Mouse (Mus musculus): ENCODE measurements around the gene Olfr1192-ps1.
"Not testable (repeated sequence)": the region's sequence is repeated elsewhere in the genome, so short reads cannot be mapped to it uniquely, and the experiment has no call there.

Olfr1192-ps1 gene

DNA sequence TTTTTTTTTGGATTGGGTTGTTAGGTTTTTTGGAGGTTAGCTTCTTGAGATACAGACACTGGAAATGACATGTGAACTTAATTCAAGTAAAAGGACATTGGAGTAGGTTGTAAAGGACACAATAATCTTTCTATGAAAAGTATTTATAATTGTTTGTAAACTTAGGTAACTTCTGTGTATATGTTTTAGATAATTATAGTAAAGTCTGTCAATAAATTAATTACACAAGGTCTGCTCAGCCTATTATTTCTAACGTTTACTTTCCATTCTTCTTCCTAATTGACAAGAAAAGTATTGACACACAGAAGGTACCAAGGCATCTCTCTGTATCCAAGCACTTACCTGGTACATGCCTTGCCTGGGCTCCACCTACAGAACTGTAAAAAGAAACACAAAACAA is at the start of gene Olfr1192-ps1:
Olfr1192-ps1 (plus strand) TSS at position 301 of the 400 bp plus-strand sequence.
- DNase-seq: no peak

DNA sequence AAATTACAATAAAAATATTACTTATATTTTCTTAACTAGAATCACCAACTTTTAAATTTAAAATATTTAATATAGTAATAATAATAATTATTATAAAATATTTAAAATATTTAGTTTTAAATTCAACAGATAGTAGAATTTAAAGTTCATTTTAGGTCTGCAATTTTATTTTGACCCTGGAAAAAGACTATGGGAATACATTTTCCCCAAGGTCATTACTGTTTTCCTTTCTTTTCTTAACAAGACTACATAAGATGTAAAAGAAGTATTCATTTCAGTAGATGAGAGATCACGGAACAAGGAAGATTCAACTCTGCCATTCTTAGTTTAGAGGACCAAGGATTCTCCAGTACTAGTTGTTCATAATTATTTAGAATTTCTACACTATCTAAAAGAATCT is 8.1 kb upstream of the Olfr1192-ps1 start, which contains the start of gene Olfr1191-ps1:
Olfr1191-ps1 (plus strand) TSS at position 301 of the 400 bp plus-strand sequence.
- not testable (repeated sequence) for DNase-seq

DNA sequence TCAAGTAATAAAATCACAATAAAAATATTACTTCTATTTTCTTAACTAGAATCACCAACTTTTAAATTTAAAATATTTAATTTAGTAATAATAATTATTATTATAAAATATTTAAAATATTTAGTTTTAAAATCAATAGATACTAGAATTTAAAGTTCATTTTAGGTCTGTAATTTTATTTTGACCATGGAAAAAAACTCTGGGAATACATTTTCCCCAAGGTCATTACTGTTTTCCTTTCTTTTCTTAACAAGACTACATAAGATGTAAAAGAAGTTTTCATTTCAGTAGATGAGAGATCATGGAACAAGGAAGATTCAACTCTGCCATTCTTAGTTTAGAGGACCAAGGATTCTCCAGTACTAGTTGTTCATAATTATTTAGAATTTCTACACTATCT is 27.0 kb downstream of the Olfr1192-ps1 start, which contains the start of gene Olfr1193:
Olfr1193 (plus strand) TSS at position 301 of the 400 bp plus-strand sequence.
- DNase-seq: not testable (repeated sequence)

DNA sequence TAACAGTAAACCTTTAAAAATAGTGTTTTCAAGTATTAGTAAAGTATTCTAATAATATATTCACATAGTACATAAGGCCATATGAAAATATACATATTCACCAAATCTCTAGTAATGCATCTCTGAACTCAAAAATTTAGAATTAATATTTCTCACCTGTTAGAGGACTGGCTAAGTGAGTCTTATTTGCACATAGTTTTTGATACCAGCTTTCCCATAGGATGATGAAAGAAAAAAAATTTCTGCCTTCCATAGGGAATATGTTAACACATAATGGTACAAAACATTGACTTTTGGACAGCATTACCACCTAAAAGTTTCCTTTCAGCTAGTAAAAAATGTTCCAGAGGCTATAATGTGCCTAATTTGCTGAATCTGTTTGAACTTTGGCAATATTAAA is 40.8 kb downstream of the Olfr1192-ps1 start, which contains the start of gene Olfr1195:
Olfr1195 (minus strand) TSS at position 101 of the 400 bp plus-strand sequence.
- no peak for DNase-seq

DNA sequence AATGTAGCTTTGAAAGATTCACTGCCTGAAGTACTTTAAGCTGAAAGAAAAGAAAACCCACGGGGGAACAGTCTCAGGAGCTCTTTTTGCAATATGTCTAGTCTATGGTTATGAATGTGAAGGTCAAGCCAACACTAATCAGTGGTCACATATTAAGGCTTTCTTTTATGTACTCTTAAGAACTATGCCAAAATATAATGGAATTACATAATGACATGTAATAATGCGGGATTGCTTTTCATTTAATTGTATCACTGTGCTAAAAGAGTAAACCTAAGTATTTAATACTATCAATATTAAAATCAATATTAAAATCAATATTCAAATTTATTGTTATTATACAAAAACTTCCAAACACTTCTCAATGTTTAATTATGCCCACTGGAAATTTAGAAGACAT is 56.2 kb downstream of the Olfr1192-ps1 start, which contains the start of gene Olfr1196:
Olfr1196 (minus strand) TSS at position 101 of the 400 bp plus-strand sequence.
- DNase-seq: no peak
